Mouse (Mus musculus) layer of hippocampus, adult 2 months (tissue): ENCODE data around the gene Gm17455. TPM values are rescaled to one million over a fixed set of nuclear protein-coding genes. Genes with fewer than 3 reads are reported as not detected.

Experiments used
- DNase-seq, 2 experiments: peaks; one replicate each; pipeline ENCODE4 v3.0.0; 2022; ENCODE audit warnings: low spot score in 2 of 2
- H3K27ac ChIP-seq: fragments of 200-600 bp; 2 replicates; pipeline ENCODE4 v1.8.1; 2022
- H3K4me3 ChIP-seq: fragments of 200-600 bp; 2 replicates; pipeline ENCODE4 v1.8.1; 2022; ENCODE audit warnings: mild to moderate bottlenecking
- CTCF ChIP-seq: fragments of 200-600 bp; conservative IDR thresholded peaks from 2 replicates; pipeline ENCODE4 v1.8.1; 2022; ENCODE audit warnings: antibody characterized with exemption, mild to moderate bottlenecking, moderate library complexity
- total RNA-seq, 2 experiments: library from RNA; stranded (reverse); gene quantifications; 2 replicates each; pipeline ENCODE4 v1.2.3; 2021

Gm17455 gene
- total RNA-seq, 2 experiments from 2014 or later: not detected

DNA sequence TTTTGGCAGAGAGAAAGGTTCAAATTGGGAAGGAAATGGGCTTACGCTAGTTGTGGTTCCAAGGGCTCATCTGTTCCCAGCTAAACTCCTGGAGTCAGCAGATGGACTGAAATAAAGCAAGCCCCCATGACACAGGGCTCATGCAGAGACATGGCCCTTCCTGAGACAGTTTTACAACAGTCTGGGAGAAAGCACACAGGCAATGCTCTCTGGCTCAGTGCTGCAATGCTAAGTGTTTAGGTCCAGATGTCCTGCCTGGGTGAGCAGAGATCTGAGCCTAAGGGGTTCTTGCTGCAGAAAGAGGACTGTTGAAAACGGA lies 37.3 kb upstream of the Gm17455 start:
- no peak for DNase-seq
- Histone ChIP-seq H3K4me3 (no peak overlapping the region), H3K27ac (no peak overlapping the region)
- TF ChIP-seq CTCF: no peak

DNA sequence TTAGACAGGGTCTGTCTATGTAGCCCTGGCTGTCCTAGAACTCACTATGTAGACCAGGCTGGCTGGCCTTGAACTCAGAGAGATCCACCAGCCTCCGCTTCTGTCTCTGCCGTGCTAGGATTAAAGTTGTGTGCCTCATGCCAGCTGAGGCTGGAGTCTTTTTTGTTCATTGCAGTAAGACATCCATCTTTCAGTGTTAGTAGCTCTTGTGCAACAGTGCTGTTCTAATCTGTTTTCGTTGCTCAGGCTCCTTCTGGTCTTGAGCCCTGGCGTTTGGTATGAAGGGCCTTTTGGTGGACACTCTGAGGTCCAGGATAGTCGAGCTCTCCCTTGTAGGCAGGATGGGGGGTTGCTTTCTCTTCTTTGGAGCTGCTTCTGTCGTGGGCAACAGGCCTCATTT lies 36.1 kb upstream of the Gm17455 start:
- no peak overlapping the region for H3K27ac ChIP-seq
- no peak overlapping the region for H3K4me3 ChIP-seq
- no peak for DNase-seq
- TF ChIP-seq CTCF: no peak

DNA sequence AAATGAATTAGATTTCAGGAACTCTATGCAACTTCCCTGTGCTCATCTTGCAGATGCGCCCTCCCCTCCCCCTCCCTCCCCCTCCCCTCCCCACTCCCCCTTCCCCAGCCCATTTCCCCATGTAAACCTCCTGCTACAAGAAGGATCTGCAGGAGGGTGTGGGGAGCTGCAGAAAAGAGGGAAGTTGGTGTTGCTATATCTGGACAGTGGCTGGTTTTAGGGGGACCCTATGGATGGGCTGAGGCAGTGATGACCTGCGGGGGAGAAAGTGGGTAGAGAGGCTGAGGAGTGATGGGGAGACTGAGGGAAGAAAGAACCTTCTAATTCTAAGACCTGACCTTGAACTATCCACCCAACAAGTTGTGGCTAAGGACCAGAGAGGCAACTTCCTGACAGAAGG lies 32.4 kb upstream of the Gm17455 start:
- no peak overlapping the region for H3K27ac ChIP-seq
- no peak overlapping the region for H3K4me3 ChIP-seq
- no peak for TF ChIP-seq CTCF
- no peak for DNase-seq

DNA sequence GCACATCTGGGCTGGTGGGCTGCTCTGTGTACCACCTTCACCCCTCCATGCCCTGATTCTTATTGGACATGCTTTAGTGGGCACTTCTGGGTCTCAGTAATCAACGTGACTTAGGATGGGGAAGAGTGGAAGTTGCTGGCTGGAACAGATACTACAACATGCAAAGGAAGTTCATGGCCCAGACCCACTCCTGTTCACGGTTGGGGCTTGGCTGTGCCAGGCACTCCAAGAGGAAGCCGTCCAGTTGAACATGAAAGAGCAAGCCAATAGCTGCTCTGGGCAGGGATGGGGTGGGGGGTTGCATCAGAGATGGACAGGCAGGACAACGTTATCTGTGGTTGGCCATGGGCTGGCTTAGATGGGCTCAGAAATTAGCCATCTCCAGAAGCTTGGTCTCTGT lies 31.6 kb upstream of the Gm17455 start:
- H3K27ac ChIP-seq: no peak overlapping the region
- DNase-seq: no peak
- TF ChIP-seq CTCF: no peak
- H3K4me3 ChIP-seq: no peak overlapping the region

DNA sequence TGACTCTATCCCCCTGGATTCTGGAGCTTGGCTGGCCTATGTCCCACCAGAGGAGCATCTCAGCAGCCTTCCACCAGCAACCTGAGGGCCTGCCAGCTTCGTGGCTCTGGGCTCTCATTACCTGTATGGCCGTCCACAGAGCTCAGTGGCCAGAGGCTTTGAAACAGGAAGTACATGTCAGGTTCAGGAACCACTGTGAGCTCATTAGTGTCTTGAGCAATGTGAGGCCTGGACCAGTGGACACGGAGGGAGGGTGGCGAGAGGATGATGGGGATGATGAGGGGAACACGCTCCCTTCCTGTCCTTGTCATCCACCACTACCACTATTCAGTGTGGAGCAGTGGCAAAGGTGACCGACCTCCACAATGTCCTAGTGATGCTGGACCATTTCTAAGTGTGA lies 30.1 kb upstream of the Gm17455 start:
- Histone ChIP-seq H3K27ac (no peak overlapping the region), H3K4me3 (no peak overlapping the region)
- TF ChIP-seq CTCF: no peak
- no peak for DNase-seq

DNA sequence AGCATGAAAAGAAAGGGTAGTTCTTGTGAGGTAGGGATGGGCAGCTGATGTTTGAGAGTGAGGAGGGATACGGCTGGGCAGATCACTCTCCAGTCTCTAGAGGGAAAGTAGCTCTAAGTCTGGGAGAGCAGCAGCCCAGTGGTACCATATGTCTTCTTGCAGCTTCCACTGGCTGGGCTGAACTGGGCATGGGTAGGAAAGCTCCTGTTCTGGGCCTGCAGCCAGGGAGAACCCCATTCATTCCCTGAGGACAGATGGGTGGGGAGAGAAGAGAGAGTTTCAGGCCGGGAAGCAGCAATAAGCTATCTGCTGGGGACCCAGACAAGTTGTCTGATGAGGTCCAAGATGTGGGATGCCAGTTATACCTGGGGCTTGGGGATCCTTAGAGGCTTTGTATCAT lies 29.4 kb upstream of the Gm17455 start:
- H3K27ac ChIP-seq: 0 out of 2 replicates have a peak overlapping the region, but pooled peaks have one; percentile 1
- DNase-seq: peak; percentile 44 to 51
- no peak for TF ChIP-seq CTCF
- no peak overlapping the region for H3K4me3 ChIP-seq

DNA sequence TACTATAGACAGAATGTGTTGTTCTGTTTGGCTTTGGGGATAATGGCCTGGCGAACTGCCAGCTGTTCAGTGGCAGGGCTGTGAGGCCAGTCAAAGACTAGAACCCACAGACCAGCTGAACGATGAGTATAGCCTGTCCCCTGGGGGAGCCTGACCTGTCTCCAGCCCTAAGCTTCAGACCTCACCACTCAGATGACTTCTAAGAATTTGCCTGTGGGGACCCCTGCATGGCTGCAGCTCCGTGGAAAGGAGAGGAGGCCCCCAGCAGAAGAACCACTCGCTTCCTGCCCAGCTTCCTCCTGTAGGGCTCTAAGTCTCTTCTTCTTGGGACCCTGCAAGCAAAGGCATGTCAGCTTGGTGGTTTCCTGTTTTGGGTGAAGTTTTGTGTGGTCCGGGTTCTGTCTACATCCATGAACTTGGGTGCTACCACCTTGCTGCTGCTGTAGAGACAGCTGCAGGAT lies 28.9 kb upstream of the Gm17455 start:
- TF ChIP-seq CTCF: no peak
- no peak for DNase-seq
- Histone ChIP-seq H3K27ac (peak overlapping the region; percentile 39; the same call in 1 of the 2 replicates), H3K4me3 (no peak overlapping the region)

DNA sequence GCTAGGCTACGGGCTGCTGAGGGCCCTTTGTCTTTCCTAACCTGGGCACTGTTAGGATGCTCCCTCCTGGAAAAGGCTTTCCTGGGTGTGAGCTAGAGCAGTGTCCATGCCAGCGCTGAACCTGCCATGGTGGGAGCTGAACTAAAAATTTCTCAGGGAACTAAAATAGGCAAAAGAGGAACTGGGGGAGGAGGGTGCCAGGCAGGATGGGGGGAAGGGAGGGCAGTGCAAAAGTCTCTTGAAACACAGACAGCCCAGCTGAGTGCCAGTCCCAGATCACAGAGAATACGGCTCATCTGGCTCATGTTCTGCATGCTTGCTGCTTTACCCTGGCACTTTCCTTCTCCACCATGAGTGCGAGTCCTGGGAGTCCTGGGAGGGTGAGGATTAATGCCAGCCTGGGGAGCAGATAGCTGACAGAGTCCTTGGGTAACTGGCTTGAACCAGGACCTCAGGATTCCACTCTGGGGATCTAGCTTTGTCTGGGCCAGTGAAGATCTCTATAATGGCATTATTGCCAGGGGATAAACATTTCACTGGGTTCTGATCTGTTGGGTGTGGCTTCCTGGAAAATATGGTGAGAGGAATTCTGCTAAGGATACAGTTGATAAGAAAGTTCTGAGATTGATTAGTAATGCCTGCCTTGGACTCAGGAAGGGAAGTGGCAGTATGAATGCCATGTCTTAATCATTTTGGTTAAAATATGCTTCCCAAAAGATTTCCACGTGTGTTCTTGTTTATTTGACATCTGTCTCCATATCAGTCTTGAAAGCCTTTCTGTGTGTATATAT lies 27.7 kb upstream of the Gm17455 start:
- no peak for DNase-seq
- no peak for TF ChIP-seq CTCF
- Histone ChIP-seq H3K4me3 (no peak overlapping the region), H3K27ac (peak overlapping the region; percentile 39; the same call in 1 of the 2 replicates)

DNA sequence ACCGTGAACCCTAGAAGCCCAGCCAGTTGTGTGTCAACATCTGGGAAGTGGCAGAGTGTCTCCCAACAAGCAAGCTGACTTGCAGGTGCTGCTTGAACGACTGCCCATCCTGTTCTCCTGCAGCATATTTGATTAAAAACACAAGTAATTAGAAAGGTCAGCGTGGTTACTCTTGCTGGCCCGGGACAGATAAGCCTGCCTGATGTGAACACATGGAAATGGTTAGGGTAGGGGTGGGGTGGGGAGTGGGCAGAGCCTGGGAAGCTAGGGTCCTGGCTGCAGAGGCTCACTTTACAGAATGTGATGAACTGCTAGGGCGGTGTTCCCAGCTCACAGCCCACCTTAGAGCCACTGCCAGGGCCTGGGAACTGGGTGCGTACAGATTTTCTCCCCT lies 26.0 kb upstream of the Gm17455 start:
- Histone ChIP-seq H3K27ac (no peak overlapping the region; the same call in 1 of the 2 replicates), H3K4me3 (no peak overlapping the region)
- TF ChIP-seq CTCF: no peak
- DNase-seq: no peak

DNA sequence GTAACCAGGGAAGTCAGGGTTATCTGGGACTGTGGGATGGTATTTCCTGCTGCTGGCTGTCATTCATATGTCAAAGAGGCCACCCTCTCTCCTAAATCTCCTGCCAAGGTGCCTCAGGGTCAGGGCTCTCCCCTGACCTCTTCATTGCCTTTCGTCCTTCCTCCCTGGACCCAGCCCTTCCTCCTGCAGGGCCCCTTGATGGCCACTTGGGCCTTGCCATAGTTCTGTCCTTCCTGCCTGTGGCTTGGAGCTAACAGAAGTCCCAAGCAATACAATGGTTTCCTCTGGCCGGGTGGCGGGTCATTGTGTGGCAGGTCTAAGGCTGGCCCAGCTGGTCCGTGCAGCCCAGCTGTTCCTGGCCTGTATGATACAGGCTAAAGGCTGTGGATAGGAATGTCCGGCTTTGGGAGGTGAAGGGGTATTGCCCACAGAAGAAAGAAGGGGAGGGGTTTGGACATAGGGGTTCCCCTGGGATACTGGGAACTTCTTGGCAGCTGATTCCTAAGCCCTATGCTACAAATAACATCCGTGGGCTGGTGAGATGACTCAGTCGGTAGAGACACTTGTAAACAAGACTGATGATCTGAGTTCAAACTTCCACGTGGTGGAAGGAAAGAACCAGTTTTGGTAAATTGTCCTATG lies 25.5 kb upstream of the Gm17455 start:
- TF ChIP-seq CTCF: peak; percentile 20
- Histone ChIP-seq H3K27ac (peak overlapping the region; percentile 32; the same call in 1 of the 2 replicates), H3K4me3 (no peak overlapping the region)
- no peak for DNase-seq

DNA sequence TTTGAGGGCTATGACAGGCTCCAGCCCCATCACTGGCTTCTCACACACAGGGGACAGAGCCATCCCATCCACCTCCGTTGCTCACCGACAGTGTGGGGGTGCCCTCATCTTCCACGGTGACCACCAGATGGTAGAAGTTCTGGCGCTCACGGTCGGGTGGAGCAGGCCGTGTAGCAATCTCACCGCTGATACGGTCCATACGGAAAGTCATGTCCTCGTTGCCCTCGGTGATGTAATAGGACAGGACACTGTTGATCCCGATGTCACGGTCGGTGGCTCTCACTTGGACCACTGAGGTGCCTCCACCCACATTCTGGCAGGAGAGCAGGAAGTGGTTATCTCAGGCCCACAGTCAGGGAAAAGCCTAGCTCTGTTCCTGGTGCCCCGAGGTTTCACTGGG lies 22.8 kb upstream of the Gm17455 start:
- no peak overlapping the region for H3K27ac ChIP-seq
- TF ChIP-seq CTCF: no peak
- DNase-seq: no peak
- no peak overlapping the region for H3K4me3 ChIP-seq

DNA sequence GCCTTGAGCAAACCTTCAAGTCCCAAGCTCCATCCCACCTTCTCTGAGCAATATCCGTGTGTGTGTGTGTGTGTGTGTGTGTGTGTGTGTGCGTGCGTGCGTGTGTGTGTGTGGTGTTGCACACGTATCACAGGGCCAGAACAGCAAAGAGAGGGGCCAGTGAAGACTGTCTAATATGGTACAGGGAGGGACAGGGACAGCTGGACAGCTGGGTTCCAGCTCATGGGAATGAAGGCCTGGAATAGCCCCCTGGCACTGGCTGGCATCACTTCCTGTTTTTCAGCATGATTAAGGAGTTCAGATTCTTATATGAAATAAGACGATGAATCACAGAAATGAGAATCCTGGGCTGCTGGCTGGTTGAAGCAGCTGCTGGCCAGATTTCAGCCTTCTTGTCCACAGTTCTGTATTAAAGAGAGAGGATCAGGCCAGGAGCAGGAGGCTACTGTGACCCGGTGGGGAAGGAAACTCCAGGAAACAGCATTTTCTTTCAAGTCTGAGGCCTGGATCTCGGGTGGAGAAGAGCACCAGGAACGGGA lies 20.0 kb upstream of the Gm17455 start:
- Histone ChIP-seq H3K27ac (no peak overlapping the region), H3K4me3 (no peak overlapping the region)
- DNase-seq: no peak
- TF ChIP-seq CTCF: no peak

DNA sequence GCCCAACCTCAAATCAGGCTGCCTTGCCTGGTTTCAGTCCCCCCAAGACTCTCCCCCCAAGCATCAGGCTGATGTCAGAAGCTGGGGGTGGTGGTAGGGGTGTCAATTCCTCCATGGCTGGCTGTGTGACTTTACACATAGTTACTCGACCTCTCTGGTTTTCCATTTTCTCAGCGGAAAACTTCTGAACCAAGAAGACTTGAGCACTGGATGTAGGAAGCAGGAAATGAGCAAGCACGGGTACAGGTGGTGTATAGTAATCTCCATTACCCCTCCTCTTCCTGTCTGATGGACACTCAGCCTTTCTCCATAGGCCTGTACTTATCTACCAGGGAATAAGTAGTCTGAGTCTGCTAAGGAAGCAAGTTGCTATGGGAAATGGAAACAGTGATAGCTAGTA lies 19.3 kb upstream of the Gm17455 start:
- Histone ChIP-seq H3K27ac (no peak overlapping the region), H3K4me3 (no peak overlapping the region)
- TF ChIP-seq CTCF: no peak
- DNase-seq: no peak
